Mouse (Mus musculus) gonadal fat pad, adult 2 months (tissue): ENCODE results near the gene Syngr2. TPM values are rescaled to one million over a fixed set of nuclear protein-coding genes. Genes with fewer than 3 reads are reported as not detected.
"Not testable (repeated sequence)": the region's sequence is repeated elsewhere in the genome, so short reads cannot be mapped to it uniquely, and the experiment has no call there.

Experiments used
- DNase-seq: peaks from one replicate; pipeline ENCODE4 v3.0.0-alpha.2; 2012; ENCODE audit warnings: low read depth
- polyA plus RNA-seq: library from polyadenylated mRNA; depleted of rRNA; stranded (reverse); fragments of >200 nt; gene quantifications from 2 replicates; pipeline ENCODE4 v1.2.3, GENCODE M21; 2012

Gene Syngr2
- polyA plus RNA-seq, 1 experiment: 133 TPM

- no peak for DNase-seq
These were observed 4.4 kb downstream of the Syngr2 start for GRCm38 (mm10) chr11:117813867-117814266.

DNA sequence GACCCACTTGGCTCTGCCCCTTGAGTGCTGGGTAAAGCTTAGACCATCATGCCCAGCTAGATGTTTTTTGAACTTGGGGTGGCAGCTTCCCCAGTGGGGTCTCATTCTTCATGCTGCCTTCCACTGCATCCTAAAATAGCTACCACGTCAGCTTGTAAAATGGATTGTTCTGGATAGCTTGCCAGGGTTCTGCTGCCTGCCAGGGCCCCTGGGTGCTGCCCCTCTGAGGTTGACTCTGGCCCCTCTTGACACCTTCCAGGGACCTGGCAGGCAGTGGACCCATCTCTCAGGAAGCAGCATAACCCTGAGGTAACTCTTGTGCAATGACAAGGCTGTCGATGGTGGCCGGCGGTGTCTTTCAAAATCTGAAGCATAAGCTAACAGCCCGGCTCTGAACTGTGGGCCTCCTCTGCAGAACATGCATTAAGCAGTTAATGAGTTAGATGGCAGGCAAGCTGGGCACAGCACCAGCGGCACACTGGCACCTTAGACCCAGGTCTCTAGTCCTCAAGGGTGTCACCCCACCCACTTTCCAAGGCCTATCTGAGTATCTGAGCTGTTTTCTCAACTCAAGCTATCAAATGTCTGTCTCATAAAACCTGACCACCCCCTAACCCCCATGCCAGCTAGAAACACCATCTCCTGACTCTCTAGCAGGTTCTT, 5.4 kb downstream of the Syngr2 start:
- DNase-seq: no peak

DNA sequence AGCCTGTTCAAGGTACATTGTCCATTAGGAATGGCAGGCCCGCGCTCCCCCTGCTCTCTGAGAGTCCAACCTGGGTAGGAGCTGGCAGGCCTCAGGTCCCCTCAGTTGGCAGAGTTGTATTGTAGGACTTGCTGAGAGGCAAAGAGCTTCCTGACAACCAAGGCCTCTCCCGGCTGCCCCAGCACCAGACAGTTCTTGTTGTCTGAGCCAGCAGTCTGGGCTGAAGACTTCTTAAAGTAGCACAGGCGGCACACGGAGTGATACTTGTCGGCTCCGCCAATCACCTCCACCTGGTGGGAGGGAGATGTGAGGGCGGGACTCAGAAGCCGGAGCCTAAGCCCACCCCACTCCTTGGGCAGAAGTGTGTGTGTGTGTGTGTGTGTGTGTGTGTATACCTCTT, 6.4 kb downstream of the Syngr2 start:
- not testable (repeated sequence) for DNase-seq

DNA sequence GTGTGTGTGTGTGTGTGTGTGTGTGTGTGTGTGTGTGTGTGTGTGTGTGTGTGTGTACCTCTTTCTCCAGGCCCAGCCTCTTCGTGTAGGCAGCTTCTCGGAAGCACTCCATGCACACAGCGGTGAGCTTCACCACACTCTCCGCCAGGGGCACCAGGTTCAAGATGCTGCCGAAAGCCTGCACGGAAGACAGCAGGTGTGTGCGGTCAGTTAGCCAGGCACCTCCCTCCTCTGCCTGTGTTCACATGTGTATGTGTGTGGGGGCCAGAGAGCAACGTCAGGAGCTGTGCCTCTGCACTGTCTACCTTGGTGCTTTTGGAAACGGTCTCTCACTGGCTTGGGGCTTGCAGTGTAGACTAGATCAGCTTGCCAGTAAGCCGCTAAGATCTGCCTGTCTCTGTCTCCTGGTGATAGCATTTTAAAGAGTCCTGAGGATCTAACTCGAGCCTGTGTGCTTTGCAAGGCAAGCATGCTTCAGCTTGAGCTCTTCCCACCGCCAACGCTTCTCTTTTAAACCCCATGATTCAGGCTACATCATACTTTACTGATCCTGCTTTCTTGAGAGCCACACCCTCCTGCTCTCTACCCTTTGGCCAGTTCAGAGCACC, 7.0 kb downstream of the Syngr2 start:
- DNase-seq: no peak

DNA sequence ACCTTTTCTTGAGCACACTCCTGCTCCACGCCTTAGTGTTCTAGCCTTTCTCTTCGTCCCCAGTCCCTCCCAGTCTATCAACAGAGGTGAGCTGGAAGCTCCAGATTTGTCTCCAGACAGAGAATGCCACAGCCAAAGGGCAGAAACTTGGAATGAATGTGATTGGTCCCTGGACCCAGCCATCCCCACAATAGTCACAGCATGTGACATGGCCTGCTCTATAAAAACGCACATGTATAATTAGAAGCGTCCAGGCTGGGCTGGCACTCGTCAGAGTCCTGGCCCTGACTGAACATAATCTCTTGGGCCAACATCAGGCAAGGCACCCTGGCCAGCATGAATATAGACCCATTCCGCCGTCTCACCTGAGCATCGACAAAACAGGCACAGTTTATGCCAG, 9.6 kb downstream of the Syngr2 start:
- no peak for DNase-seq

DNA sequence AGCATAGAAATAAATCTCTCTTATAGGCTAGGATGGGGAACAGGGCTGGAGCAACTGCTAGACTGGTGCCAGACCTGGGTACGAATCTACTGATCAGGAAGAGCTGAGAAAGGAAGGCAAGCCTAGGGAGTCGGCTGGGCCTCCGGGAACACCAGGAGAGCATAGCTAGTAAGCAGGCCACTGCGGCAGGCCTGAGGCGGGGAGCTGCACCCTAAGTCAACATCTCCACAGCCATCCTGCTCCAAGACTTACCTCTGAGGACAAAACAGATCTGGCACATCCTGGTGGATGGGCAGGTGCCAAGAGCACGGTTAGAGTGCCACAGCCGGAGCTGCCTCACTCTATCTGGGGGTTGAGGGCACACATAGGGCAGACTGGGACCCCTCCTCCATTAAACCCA, 10.7 kb downstream of the Syngr2 start:
- DNase-seq: no peak

GRCm38 (mm10) chr11:117821868-117822267, 12.4 kb downstream of the Syngr2 start:
- DNase-seq: no peak

DNA sequence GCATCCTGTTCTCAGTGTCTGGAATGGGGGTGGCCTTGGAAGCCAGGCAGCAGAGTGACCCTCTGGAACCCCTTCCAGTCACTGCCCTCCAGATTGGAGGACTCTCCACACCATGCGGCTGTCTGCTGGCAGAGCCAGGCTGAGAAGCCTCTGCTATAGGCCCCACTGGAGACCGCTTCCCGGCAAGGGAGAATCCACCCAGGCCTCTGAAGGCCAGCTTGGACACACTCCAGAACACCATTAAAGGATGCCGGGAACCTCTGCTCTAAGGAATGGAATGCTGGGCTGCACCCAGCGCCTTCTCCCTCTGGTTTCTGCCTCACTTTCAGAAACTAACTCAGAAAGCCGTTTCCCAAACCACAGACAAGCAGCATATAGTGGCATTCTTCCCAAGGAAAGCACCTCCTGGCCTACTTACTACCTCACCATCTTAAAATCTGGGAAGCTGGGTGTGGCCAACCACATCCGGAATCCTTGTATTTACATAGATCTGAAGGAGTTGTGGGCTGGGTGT, 13.3 kb downstream of the Syngr2 start:
- no peak for DNase-seq

GRCm38 (mm10) chr11:117823411-117823810, 13.9 kb downstream of the Syngr2 start:
- no peak for DNase-seq

GRCm38 (mm10) chr11:117824060-117824969, 14.8 kb downstream of the Syngr2 start:
- DNase-seq: no peak

GRCm38 (mm10) chr11:117825333-117826101, 16.0 kb downstream of the Syngr2 start, which contains the start of the genes Afmid and Tk1:
Afmid (plus strand) TSS chr11:117825924.
Tk1 (minus strand) TSS chr11:117826092.
- peak; percentile 96 for DNase-seq

- no peak for DNase-seq
These were observed 16.7 kb downstream of the Syngr2 start for GRCm38 (mm10) chr11:117826164-117826563.

GRCm38 (mm10) chr11:117826916-117827315, 17.4 kb downstream of the Syngr2 start:
- no peak for DNase-seq

DNA sequence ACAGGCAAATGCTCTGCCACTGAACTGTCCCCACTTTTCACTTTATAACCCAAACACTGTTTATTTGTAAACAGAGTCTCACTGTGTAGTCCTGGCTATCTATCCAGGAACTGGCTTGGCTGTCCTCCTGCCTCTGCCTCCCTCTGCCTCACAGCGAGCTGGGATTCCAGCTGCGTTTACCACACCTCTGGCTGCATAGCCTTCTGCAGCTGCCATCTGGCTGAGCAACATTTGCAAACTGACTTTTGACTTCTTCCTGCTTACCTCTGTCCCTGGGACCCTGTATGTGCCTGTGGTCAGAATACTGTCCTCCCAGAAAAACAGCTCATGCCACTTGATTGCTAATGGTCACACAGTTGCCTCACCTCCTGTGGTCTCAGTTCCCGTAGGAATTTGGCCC, 17.9 kb downstream of the Syngr2 start:
- no peak for DNase-seq

DNA sequence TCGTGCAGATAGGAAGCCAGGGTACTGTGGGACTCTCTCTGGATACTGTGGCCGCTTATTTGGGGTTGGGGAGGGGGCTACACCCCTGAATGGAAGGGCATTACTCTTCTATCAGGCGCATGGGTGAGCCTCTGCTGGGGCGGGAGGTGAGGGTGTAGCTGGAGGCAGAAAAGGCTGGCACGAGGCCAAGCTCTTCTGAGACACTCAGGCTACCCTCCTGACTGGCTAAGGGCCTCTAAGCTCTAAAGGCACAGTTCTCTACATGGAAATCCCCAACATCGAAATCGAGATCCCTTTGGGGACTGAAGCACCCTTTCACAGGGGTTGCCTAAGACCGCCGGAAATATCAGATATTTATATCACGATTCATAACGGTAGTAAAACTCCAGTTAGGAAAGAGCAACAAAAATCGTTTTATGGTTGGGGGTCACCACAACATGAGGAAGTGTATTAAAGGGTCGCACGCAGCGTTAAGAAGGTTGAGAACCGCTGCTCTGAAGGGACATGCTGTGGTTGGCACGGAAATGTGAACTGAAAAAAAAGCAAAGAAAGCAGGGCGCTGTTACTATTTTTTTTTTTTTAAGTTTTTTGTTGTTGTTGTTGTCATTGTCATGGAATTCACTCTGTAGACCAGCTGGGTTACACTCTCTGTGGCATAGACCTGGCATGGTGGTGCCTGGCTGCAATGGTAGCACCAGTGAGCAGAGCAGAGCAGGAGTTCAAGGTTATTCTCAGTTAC, 18.9 kb downstream of the Syngr2 start:
- no peak for DNase-seq

GRCm38 (mm10) chr11:117828888-117829604, 19.6 kb downstream of the Syngr2 start:
- DNase-seq: no peak

GRCm38 (mm10) chr11:117829671-117830215, 20.3 kb downstream of the Syngr2 start:
- DNase-seq: no peak

GRCm38 (mm10) chr11:117830401-117830800, 20.9 kb downstream of the Syngr2 start:
- no peak for DNase-seq

DNA sequence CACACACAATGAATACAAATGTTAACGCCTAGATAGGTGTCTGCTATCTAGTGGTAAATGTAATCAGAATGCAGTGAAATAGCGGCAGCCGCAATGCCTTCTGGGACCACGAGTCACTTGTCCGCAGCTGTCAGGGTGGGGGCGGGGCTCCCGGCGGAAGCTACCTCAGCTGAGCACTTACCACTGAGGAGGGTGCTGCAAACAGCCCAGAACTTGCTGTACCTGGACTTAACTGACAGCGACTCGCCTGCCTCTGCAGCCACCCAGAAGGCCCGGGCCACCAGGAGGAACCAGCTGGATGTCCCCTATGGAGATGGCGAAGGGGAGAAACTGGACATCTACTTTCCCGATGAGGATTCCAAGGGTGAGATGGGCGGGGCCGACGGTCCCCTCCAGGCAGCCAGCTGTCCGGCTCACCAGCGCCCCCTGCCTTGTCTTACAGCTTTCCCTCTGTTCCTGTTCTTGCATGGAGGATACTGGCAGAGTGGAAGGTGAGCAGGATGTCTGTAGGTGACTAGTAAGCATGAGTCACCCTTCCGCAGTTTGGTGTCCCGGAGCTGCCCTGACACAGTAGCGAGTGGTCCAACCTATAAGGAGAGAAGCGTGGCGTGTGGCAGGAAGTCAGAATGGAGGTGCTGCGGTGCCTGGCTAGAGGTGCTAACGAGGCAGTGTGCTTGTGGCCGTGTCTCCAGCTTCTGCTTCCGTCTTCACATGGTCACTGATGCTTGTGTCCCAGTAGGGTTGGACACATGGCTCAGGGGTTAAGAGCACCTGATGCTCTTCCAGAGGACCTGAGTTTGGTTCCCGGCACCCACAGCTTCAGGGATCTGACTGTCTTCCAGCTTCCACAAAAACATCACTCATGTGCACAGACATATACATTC, 22.9 kb downstream of the Syngr2 start:
- no peak for DNase-seq
